Mouse (Mus musculus) heart, postnatal 0 days (tissue): ENCODE results near the gene Gemin7.

Source experiments
- CTCF ChIP-seq: IDR thresholded peaks from 2 replicates; pipeline ENCODE4 v1.5.1; 2016; ENCODE audit warnings: antibody characterized with exemption, control low read depth, low read depth
- EP300 ChIP-seq: IDR thresholded peaks from 2 replicates; pipeline ENCODE4 v1.6.1; 2016; ENCODE audit warnings: antibody characterized with exemption, low read depth

DNA sequence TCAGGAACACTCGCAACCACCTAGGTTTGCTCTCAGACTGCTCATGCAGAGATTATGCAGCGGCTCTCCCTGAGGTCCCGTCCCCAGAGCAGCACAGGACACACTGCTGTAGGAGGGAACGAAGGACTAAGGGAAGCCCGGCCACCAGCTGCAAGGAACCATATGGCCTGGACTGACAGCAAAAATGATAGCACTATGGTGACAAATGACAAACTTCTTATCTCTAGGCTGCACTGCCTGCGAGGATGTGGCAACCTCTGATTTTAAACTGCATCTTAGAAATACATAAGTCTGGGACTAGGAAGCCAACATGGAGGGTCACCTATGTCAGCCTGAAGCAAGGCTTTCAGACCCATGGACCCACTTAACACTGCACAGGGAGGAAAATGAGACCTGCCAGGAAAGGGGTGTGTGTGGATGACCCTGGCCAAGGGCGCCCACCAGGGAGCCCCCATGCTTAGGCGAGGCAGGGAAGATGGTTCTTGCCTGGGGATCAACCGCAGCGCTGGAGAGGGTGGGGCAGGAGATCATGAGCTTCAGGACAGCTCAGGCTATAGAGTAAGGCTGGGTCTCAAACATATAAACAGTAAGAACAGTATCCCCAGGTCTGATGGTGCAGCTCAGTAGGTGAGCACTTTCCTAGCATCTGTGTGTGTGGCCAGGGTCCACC lies 15.8 kb upstream of the Gemin7 start:
- TF ChIP-seq CTCF (no peak), EP300 (no peak)
